Mouse (Mus musculus) lung, adult 2 months (tissue): ENCODE results near the gene Lenep.

Experiments
- CTCF ChIP-seq: fragments of 200-500 bp; IDR thresholded peaks from 2 replicates; pipeline ENCODE4 v1.5.1; 2011; ENCODE audit warnings: mild to moderate bottlenecking, low read length, control low read depth; ENCODE audit not compliant: insufficient read depth
- POLR2A ChIP-seq: fragments of 200-500 bp; IDR thresholded peaks from 2 replicates; pipeline ENCODE4 v1.6.1; 2011; ENCODE audit warnings: low read depth, mild to moderate bottlenecking, control low read depth, low read length, borderline replicate concordance; ENCODE audit errors: extremely low read depth

GRCm38 (mm10) chr3:89424416-89425140, 22.0 kb upstream of the Lenep start:
- TF ChIP-seq CTCF (no peak), POLR2A (no peak)
